In the genomic region with DNA sequence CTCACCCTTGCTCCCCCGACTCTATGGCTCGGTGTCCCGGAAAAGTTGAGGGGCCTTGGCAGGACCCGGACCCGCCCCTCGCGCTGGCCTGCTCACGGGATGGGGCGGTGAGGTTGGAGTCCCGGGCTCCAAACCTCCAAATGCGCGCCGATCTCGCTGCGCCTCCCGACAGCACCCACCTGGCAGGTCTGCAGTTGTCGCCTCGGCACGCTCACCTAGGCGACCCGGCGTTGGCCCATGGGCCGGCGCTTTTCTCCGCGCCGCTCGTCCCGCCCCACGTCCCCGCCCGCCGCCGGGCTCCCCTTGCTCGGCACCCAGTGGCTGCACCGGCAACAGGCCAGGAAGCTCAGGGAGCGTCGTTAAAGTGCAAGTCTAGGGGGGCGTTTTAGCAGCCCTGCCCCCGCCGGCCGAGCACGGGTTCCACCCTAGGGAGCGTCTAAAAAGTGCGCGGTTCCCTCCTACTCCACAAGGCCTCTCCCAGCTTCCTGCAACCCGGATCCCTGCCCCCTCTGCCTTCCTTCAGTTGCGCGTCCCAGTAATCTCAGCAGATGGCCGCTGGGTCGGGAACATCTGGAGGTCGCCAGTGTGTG, we compare ENCODE assay signal across 8 mouse cellular contexts. TPM values are rescaled to one million over a fixed set of nuclear protein-coding genes. Genes with fewer than 3 reads are reported as not detected.
DNase-seq lines count a peak whose midpoint lies in the region; ATAC-seq and TF ChIP-seq lines count a peak whose summit lies in the region.

A gene (minus strand): TSS at position 266 of the 590 bp plus-strand sequence.

- peak within 1 kb of the TSS; percentile 70 for H3K4me3 ChIP-seq in brown adipose tissue, adult 24 weeks (ENCODE audit: insufficient read depth, low read depth, low read length)
- H3K4me3 ChIP-seq in forebrain, embryonic 12.5 days (replicated peaks), result peak within 1 kb of the TSS; percentile 67
- H3K4me3 ChIP-seq in heart, embryonic 15.5 days, result peak within 1 kb of the TSS; percentile 92
- peak within 1 kb of the TSS; percentile 52 to 53 for H3K4me3 ChIP-seq in liver, embryonic 14.5 days (ENCODE audit: insufficient read depth in 1 of 2, low read depth in 2 of 2, low read length in 2 of 2)
- peak within 1 kb of the TSS; percentile 82 for H3K4me3 ChIP-seq in neural tube, embryonic 13.5 days

- TF ChIP-seq EP300 in liver, embryonic 14.5 days (IDR thresholded peaks at IDR 0.05; ENCODE audit: low read depth), result no peak

- H3K4me2 ChIP-seq in forebrain, embryonic 12.5 days, result peak within 1 kb of the TSS; percentile 83
- peak within 1 kb of the TSS; percentile 97 for H3K4me2 ChIP-seq in heart, embryonic 15.5 days
- peak within 1 kb of the TSS; percentile 45 for H3K4me2 ChIP-seq in liver, embryonic 14.5 days (ENCODE audit: low read depth)
- H3K4me2 ChIP-seq in neural tube, embryonic 13.5 days, result peak within 1 kb of the TSS; percentile 74

- peaks cover 6% of the 10 kb centered on the region; the same call in 1 of the 2 replicates for H3K9me3 ChIP-seq in forebrain, embryonic 12.5 days
- no peaks in the 10 kb centered on the region for H3K9me3 ChIP-seq in heart, embryonic 15.5 days (replicated peaks)
- H3K9me3 ChIP-seq in liver, embryonic 14.5 days (ENCODE audit: control insufficient read depth, low read length), result no peaks in the 10 kb centered on the region
- no peaks in the 10 kb centered on the region; the same call in 1 of the 2 replicates for H3K9me3 ChIP-seq in neural tube, embryonic 13.5 days

- ATAC-seq in CD4-positive, CD25-positive, alpha-beta regulatory T cell, adult 4 months, result peak; percentile 41
- ATAC-seq in forebrain, embryonic 12.5 days (ENCODE audit: low FRiP score), result peak; percentile 94
- peak; percentile 90 for ATAC-seq in heart, embryonic 15.5 days (replicated peaks; ENCODE audit: insufficient number of reproducible peaks, insufficient read depth, low FRiP score, low read depth)
- peak; percentile 79 for ATAC-seq in liver, embryonic 14.5 days (ENCODE audit: insufficient read depth)
- ATAC-seq in neural tube, embryonic 13.5 days (ENCODE audit: low read depth), result peak; percentile 92

- peak within 1 kb of the TSS; percentile 47 for H3K27ac ChIP-seq in brown adipose tissue, adult 24 weeks (replicated peaks; ENCODE audit: low read depth, low read length)
- peak within 1 kb of the TSS; percentile 70 for H3K27ac ChIP-seq in forebrain, embryonic 12.5 days
- peak within 1 kb of the TSS; percentile 86 for H3K27ac ChIP-seq in heart, embryonic 15.5 days
- H3K27ac ChIP-seq in liver, embryonic 14.5 days, result no peak within 1 kb of the TSS
- peak within 1 kb of the TSS; percentile 81 for H3K27ac ChIP-seq in neural tube, embryonic 13.5 days (replicated peaks)

- H3K4me1 ChIP-seq in brown adipose tissue, adult 24 weeks (ENCODE audit: control insufficient read depth, insufficient read depth, insufficient read length, low read length), result 0 out of 2 replicates have a peak, but pooled peaks cover 2% of the 10 kb centered on the region
- H3K4me1 ChIP-seq in forebrain, embryonic 12.5 days, result peaks cover 45% of the 10 kb centered on the region
- peaks cover 29% of the 10 kb centered on the region for H3K4me1 ChIP-seq in heart, embryonic 15.5 days (replicated peaks)
- peaks cover 0 to 2% of the 10 kb centered on the region in 2 experiments; a peak in 2 of 4 replicates for H3K4me1 ChIP-seq in liver, embryonic 14.5 days (replicated peaks; ENCODE audit: control insufficient read depth in 2 of 2, insufficient read depth in 2 of 2, low read length in 1 of 2)
- peaks cover 51% of the 10 kb centered on the region for H3K4me1 ChIP-seq in neural tube, embryonic 13.5 days (replicated peaks)

- peak; percentile 93 to 96 for DNase-seq in kidney, postnatal 25 days
- DNase-seq in liver, embryonic 14.5 days (ENCODE audit: low read depth in 3 of 3, low spot score in 3 of 3), result peak in 2 of 3 experiments; percentile 35
- DNase-seq in thymus, adult 18-20 months, result peak; percentile 32 to 38

- H3K36me3 ChIP-seq in forebrain, embryonic 12.5 days (replicated peaks), result no peaks in the 10 kb centered on the region
- H3K36me3 ChIP-seq in heart, embryonic 15.5 days, result no peaks in the 10 kb centered on the region
- H3K36me3 ChIP-seq in liver, embryonic 14.5 days (replicated peaks; ENCODE audit: control insufficient read depth, insufficient read depth, low read depth), result no peaks in the 10 kb centered on the region
- no peaks in the 10 kb centered on the region for H3K36me3 ChIP-seq in neural tube, embryonic 13.5 days

- TF ChIP-seq CTCF in liver, embryonic 14.5 days (IDR thresholded peaks at IDR 0.05; ENCODE audit: low read depth), result no peak

- 0 out of 2 replicates have a peak, but pooled peaks cover 10% of the 10 kb centered on the region for H3K27me3 ChIP-seq in forebrain, embryonic 12.5 days
- no peaks in the 10 kb centered on the region for H3K27me3 ChIP-seq in heart, embryonic 15.5 days
- H3K27me3 ChIP-seq in liver, embryonic 14.5 days (ENCODE audit: control insufficient read depth, insufficient read depth, low read length), result peaks cover 32% of the 10 kb centered on the region
- H3K27me3 ChIP-seq in neural tube, embryonic 13.5 days, result no peaks in the 10 kb centered on the region

- under 1% methylated on average over 52 of the region's 52 CpGs for WGBS in forebrain, embryonic 12.5 days
- 0% methylated on average over 50 of the region's 52 CpGs for WGBS in heart, embryonic 15.5 days
- under 1% methylated on average over 52 of the region's 52 CpGs for WGBS in liver, embryonic 14.5 days (ENCODE audit: insufficient replicate concordance)
- WGBS in neural tube, embryonic 13.5 days, result under 1% methylated on average over 52 of the region's 52 CpGs

- H3K9ac ChIP-seq in forebrain, embryonic 12.5 days, result peak within 1 kb of the TSS; percentile 77
- peak within 1 kb of the TSS; percentile 75 for H3K9ac ChIP-seq in heart, embryonic 15.5 days
- no peak within 1 kb of the TSS for H3K9ac ChIP-seq in liver, embryonic 14.5 days (replicated peaks)
- H3K9ac ChIP-seq in neural tube, embryonic 13.5 days, result peak within 1 kb of the TSS; percentile 85

RNA-seq across cellular contexts. Expression of the gene that starts here (rescaled TPM):
- not detected for polyA plus RNA-seq in CD4-positive, CD25-positive, alpha-beta regulatory T cell, adult 4 months (2017; shearing (Covaris generic))
- polyA plus RNA-seq in brown adipose tissue, adult 24 weeks (2012; ENCODE audit: insufficient read depth, insufficient read length, missing spikeins), result 25.7 and 31.5 TPM in 2 replicates
- polyA plus RNA-seq in forebrain, embryonic 12.5 days (2016; fragmentation: Nextera tagmentation; extraction: Ambion mirVana), result 6.5 and 7.7 TPM in 2 replicates
- 4.6 and 6.1 TPM in 2 replicates for polyA plus RNA-seq in heart, embryonic 15.5 days (2015; fragmentation: Nextera tagmentation; extraction: Ambion mirVana)
- polyA plus RNA-seq in liver, embryonic 14.5 days (2012; rRNA removed), result 1.9 and 2.1 TPM in 2 replicates
- polyA plus RNA-seq in liver, embryonic 14.5 days (2014; fragmentation: Nextera tagmentation; extraction: Ambion mirVana), result 1.7 and 1.9 TPM in 2 replicates
- polyA plus RNA-seq in neural tube, embryonic 13.5 days (2015; fragmentation: Nextera tagmentation; extraction: Ambion mirVana), result 6.9 and 8.1 TPM in 2 replicates

Comparison
In these comparisons a context has a peak if more than half of its experiments do, and no peak if none do; other contexts are left out.
1. Peak in ATAC-seq in CD4-positive, CD25-positive, alpha-beta regulatory T cell, adult 4 months; RNA of the gene not detected or under 1 TPM.
2. ATAC-seq: peak in every context shown above with its lines; median percentile 94 in forebrain, embryonic 12.5 days; 92 in neural tube, embryonic 13.5 days; 90 in heart, embryonic 15.5 days; 79 in liver, embryonic 14.5 days; 41 in CD4-positive, CD25-positive, alpha-beta regulatory T cell, adult 4 months.
3. H3K4me2 ChIP-seq: peak in every context shown above with its lines; median percentile 97 in heart, embryonic 15.5 days; 83 in forebrain, embryonic 12.5 days; 74 in neural tube, embryonic 13.5 days; 45 in liver, embryonic 14.5 days.
4. DNase-seq: peak in every context shown above with its lines; median percentile 94 in kidney, postnatal 25 days; 35 in liver, embryonic 14.5 days; 35 in thymus, adult 18-20 months.